Mouse (Mus musculus) cerebellum, postnatal 36 days (tissue): Measurements from ENCODE around the gene Dph7.

Source experiments
- DNase-seq, 2 experiments: peaks; one replicate each; pipeline ENCODE4 v3.0.0; 2021 to 2022; ENCODE audit warnings: mixed read lengths in 2 of 2

The Dph7 gene

GRCm38 (mm10) chr2:24974452-24974851, 12.3 kb downstream of the Dph7 start:
- peak in 1 of 2 experiments; percentile 14 for DNase-seq

- DNase-seq = peak; percentile 94 to 97
Observed at GRCm38 (mm10) chr2:24974906-24975703, 12.9 kb downstream of the Dph7 start, which contains the start of gene Mrpl41. Mrpl41 (minus strand) TSS chr2:24975098.

GRCm38 (mm10) chr2:24975704-24976297, 13.6 kb downstream of the Dph7 start, which contains the start of gene Pnpla7:
Pnpla7 (plus strand) TSS chr2:24976033.
- DNase-seq = peak; percentile 31 to 52

- no peak for DNase-seq
Observed at GRCm38 (mm10) chr2:24976960-24977359, 14.8 kb downstream of the Dph7 start.

GRCm38 (mm10) chr2:24987762-24988161, 25.6 kb downstream of the Dph7 start:
- DNase-seq = no peak

- no peak for DNase-seq
Observed at GRCm38 (mm10) chr2:24995332-24995731, 33.1 kb downstream of the Dph7 start.

GRCm38 (mm10) chr2:24996471-24996870, 34.3 kb downstream of the Dph7 start:
- DNase-seq = no peak

- DNase-seq = peak; percentile 16 to 25
Observed at GRCm38 (mm10) chr2:25000544-25001235, 38.5 kb downstream of the Dph7 start.

GRCm38 (mm10) chr2:25003946-25004786, 42.0 kb downstream of the Dph7 start:
- no peak for DNase-seq

- no peak for DNase-seq
Observed at GRCm38 (mm10) chr2:25006767-25007166, 44.6 kb downstream of the Dph7 start.

GRCm38 (mm10) chr2:25008250-25008649, 46.0 kb downstream of the Dph7 start:
- no peak for DNase-seq
